Mouse (Mus musculus) stomach, embryonic 16.5 days (tissue): ENCODE results near the gene Sf1. TPM values are rescaled to one million over a fixed set of nuclear protein-coding genes. Genes with fewer than 3 reads are reported as not detected.

ENCODE experiments used
- ATAC-seq: fragments of 200-750 bp; cut with Nextera tagmentation; 2 replicates; pipeline ENCODE4 v1.8.0; 2017; ENCODE audit warnings: moderate number of reproducible peaks, moderate TSS enrichment; ENCODE audit not compliant: insufficient read depth, low FRiP score
- H3K27ac ChIP-seq: fragments of 300-500 bp; sonication (generic); 2 replicates; pipeline ENCODE4 v1.5.1; 2014; ENCODE audit warnings: low read length
- H3K27me3 ChIP-seq: fragments of 300-500 bp; sonication (generic); 2 replicates; pipeline ENCODE4 v1.6.1; 2014; ENCODE audit warnings: low read length, control low read depth, mixed read lengths; ENCODE audit not compliant: control insufficient read depth, insufficient read depth
- H3K36me3 ChIP-seq: fragments of 300-500 bp; sonication (generic); 2 replicates; pipeline ENCODE4 v1.6.1; 2014; ENCODE audit warnings: low read length; ENCODE audit not compliant: control insufficient read depth, insufficient read depth
- H3K4me1 ChIP-seq: fragments of 300-500 bp; sonication (generic); 2 replicates; pipeline ENCODE4 v1.6.1; 2014; ENCODE audit warnings: low read length, control low read depth, mixed read lengths; ENCODE audit not compliant: control insufficient read depth, insufficient read depth
- H3K4me2 ChIP-seq: fragments of 300-500 bp; sonication (generic); 2 replicates; pipeline ENCODE4 v1.6.1; 2014; ENCODE audit warnings: low read depth, low read length, mixed read lengths
- H3K4me3 ChIP-seq: fragments of 300-500 bp; sonication (generic); replicated peaks from 2 replicates; pipeline ENCODE4 v1.5.1; 2014; ENCODE audit warnings: mild to moderate bottlenecking, low read length
- H3K9ac ChIP-seq: fragments of 300-500 bp; sonication (generic); 2 replicates; pipeline ENCODE4 v1.6.1; 2014; ENCODE audit warnings: low read length
- H3K9me3 ChIP-seq: fragments of 300-500 bp; sonication (generic); replicated peaks from 2 replicates; pipeline ENCODE4 v1.6.1; 2016; ENCODE audit warnings: low read length, control low read depth; ENCODE audit not compliant: control insufficient read depth
- WGBS: fragments of 180-500 bp; shearing (Covaris S2); extraction: QIAGEN DNeasy Blood & Tissue Kit; methylation state at CpG from one replicate; pipeline ENCODE4 v1.1.7; 2014; 5-methylcytosine and 5-hydroxymethylcytosine counted together
- polyA plus RNA-seq: library from polyadenylated mRNA; unstranded; fragments of >200 nt; fragmentation: Nextera tagmentation; extraction: Ambion mirVana; gene quantifications from 2 replicates; pipeline ENCODE4 v1.2.1, GENCODE M21; 2015

The Sf1 gene
- polyA plus RNA-seq, 1 experiment from 2014 or later: 94.5 TPM

- peak overlapping the region; percentile 70 for H3K9ac ChIP-seq
Observed at GRCm38 (mm10) chr19:6331719-6332516, 31.6 kb upstream of the Sf1 start.

GRCm38 (mm10) chr19:6333761-6334595 is 29.5 kb upstream of the Sf1 start:
- H3K4me3 ChIP-seq: peak overlapping the region; percentile 71
- H3K27me3 ChIP-seq: no peaks in the 10 kb centered on the region
- 52% methylated on average over 9 of the region's 9 CpGs for WGBS
- ATAC-seq: no peak
- H3K36me3 ChIP-seq: peaks cover 6% of the 10 kb centered on the region; the same call in 1 of the 2 replicates
- H3K4me1 ChIP-seq: peaks cover 24% of the 10 kb centered on the region
- peak overlapping the region; percentile 80 for H3K27ac ChIP-seq
- H3K9ac ChIP-seq: peak overlapping the region; percentile 84
- no peaks in the 10 kb centered on the region for H3K9me3 ChIP-seq
- peak overlapping the region; percentile 92 for H3K4me2 ChIP-seq

More at GRCm38 (mm10) chr19:6331719-6332516, 31.6 kb upstream of the Sf1 start:
- 20% methylated on average over 13 of the region's 13 CpGs for WGBS
- H3K27me3 ChIP-seq: no peaks in the 10 kb centered on the region
- no peak overlapping the region for H3K27ac ChIP-seq
- H3K9me3 ChIP-seq: no peaks in the 10 kb centered on the region
- peak overlapping the region; percentile 47 for H3K4me2 ChIP-seq
- H3K36me3 ChIP-seq: no peaks in the 10 kb centered on the region
- peak overlapping the region; percentile 20 for H3K4me3 ChIP-seq
- no peak for ATAC-seq
- peaks cover 22% of the 10 kb centered on the region for H3K4me1 ChIP-seq

- peak; percentile 94 for ATAC-seq
- Histone ChIP-seq H3K9me3 (no peaks in the 10 kb centered on the region), H3K4me3 (peak within 1 kb of the TSS; percentile 71), H3K9ac (peak within 1 kb of the TSS; percentile 84), H3K36me3 (peaks cover 9% of the 10 kb centered on the region; the same call in 1 of the 2 replicates), H3K27me3 (no peaks in the 10 kb centered on the region), H3K4me2 (peak within 1 kb of the TSS; percentile 92), H3K27ac (peak within 1 kb of the TSS; percentile 80), H3K4me1 (peaks cover 24% of the 10 kb centered on the region)
- WGBS: 0% methylated on average over 41 of the region's 43 CpGs
Observed at GRCm38 (mm10) chr19:6334673-6335457, 28.6 kb upstream of the Sf1 start, which contains the start of gene Men1. TSS of gene Men1 (plus strand) at chr19:6334979.

GRCm38 (mm10) chr19:6335458-6335827 is 28.0 kb upstream of the Sf1 start:
- Histone ChIP-seq H3K4me2 (peak overlapping the region; percentile 92), H3K27me3 (no peaks in the 10 kb centered on the region), H3K36me3 (peaks cover 9% of the 10 kb centered on the region; the same call in 1 of the 2 replicates), H3K4me3 (peak overlapping the region; percentile 71), H3K4me1 (peaks cover 24% of the 10 kb centered on the region), H3K9ac (peak overlapping the region; percentile 84), H3K9me3 (no peaks in the 10 kb centered on the region), H3K27ac (peak overlapping the region; percentile 70)
- ATAC-seq: no peak
- under 1% methylated on average over 25 of the region's 25 CpGs for WGBS

GRCm38 (mm10) chr19:6336920-6337319 is 26.6 kb upstream of the Sf1 start:
- H3K9ac ChIP-seq: 0 out of 2 replicates have a peak overlapping the region, but pooled peaks have one; percentile 20
- ATAC-seq: no peak
- H3K9me3 ChIP-seq: no peaks in the 10 kb centered on the region
- 90% methylated on average over 10 of the region's 10 CpGs for WGBS
- H3K27me3 ChIP-seq: no peaks in the 10 kb centered on the region
- H3K4me1 ChIP-seq: peaks cover 29% of the 10 kb centered on the region
- H3K27ac ChIP-seq: no peak overlapping the region
- H3K4me3 ChIP-seq: no peak overlapping the region
- H3K36me3 ChIP-seq: peaks cover 9% of the 10 kb centered on the region; the same call in 1 of the 2 replicates
- peak overlapping the region; percentile 92 for H3K4me2 ChIP-seq

- 92% methylated on average over 7 of the region's 7 CpGs for WGBS
- ATAC-seq: no peak
- Histone ChIP-seq H3K4me1 (peaks cover 30% of the 10 kb centered on the region), H3K27me3 (no peaks in the 10 kb centered on the region), H3K27ac (no peak overlapping the region), H3K4me3 (no peak overlapping the region), H3K36me3 (peaks cover 10% of the 10 kb centered on the region; the same call in 1 of the 2 replicates), H3K9me3 (no peaks in the 10 kb centered on the region), H3K4me2 (no peak overlapping the region), H3K9ac (no peak overlapping the region)
Observed at GRCm38 (mm10) chr19:6338171-6338570, 25.3 kb upstream of the Sf1 start.

GRCm38 (mm10) chr19:6338716-6339115 is 24.8 kb upstream of the Sf1 start:
- H3K36me3 ChIP-seq: peaks cover 13% of the 10 kb centered on the region; the same call in 1 of the 2 replicates
- no peaks in the 10 kb centered on the region for H3K27me3 ChIP-seq
- no peak for ATAC-seq
- peaks cover 30% of the 10 kb centered on the region for H3K4me1 ChIP-seq
- H3K9ac ChIP-seq: no peak overlapping the region
- no peak overlapping the region for H3K27ac ChIP-seq
- no peak overlapping the region for H3K4me2 ChIP-seq
- no peak overlapping the region for H3K4me3 ChIP-seq
- H3K9me3 ChIP-seq: no peaks in the 10 kb centered on the region
- 89% methylated on average over 11 of the region's 11 CpGs for WGBS

- H3K4me2 ChIP-seq: no peak overlapping the region
- no peaks in the 10 kb centered on the region for H3K27me3 ChIP-seq
- H3K9me3 ChIP-seq: no peaks in the 10 kb centered on the region
- no peak overlapping the region for H3K9ac ChIP-seq
- H3K4me1 ChIP-seq: peaks cover 27% of the 10 kb centered on the region
- no peak overlapping the region for H3K27ac ChIP-seq
- H3K36me3 ChIP-seq: peaks cover 13% of the 10 kb centered on the region; the same call in 1 of the 2 replicates
- 92% methylated on average over 6 of the region's 6 CpGs for WGBS
- H3K4me3 ChIP-seq: no peak overlapping the region
- ATAC-seq: no peak
Observed at GRCm38 (mm10) chr19:6339191-6339590, 24.3 kb upstream of the Sf1 start.
